ENCODE assay signal across 11 mouse cellular contexts in the genomic region with DNA sequence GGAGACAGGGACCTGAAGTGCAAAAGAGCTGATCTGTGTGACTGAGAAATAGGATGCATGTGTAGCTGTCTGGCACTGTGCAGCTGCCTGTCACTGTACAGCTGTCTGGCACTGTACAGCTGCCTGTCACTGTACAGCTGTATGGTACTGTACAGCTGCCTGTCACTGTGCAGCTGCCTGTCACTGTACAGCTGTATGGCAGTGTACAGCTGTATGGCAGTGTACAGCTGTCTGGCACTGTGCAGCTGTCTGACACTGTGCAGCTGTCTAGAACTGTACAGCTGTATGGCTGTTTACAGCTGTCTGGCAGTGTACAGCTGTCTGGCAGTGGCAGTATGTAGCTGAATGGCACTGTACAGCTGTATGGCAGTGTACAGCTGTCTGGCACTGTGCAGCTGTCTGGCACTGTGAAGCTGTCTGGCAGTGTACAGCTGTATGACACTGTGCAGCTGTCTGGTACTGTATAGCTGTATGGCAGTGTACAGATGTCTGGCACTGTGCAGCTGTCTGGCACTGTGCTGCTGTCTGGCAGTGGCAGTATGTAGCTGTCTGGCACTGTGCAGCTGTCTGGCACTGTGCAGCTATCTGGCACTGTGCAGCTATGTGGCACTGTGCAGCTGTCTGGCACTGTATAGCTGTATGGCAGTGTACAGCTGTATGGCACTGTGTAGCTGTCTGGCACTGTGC.
DNase-seq lines count a peak whose midpoint lies in the region; ATAC-seq lines count a peak whose summit lies in the region.
"Had no signal": no experiment of that assay in that cellular context is flagged by ENCODE, and none has a peak within 500 bp of the region (broad histone marks: within the 10 kb centered on the region; RNA-seq: fewer than 3 reads in every experiment).

No protein-coding gene starts in this region.

- H3K27me3 ChIP-seq in forebrain, embryonic 12.5 days: no peaks in the 10 kb centered on the region
- H3K27me3 ChIP-seq in forebrain, embryonic 11.5 days (ENCODE audit: control insufficient read depth, insufficient read depth, low read length): no peaks in the 10 kb centered on the region
- no peaks in the 10 kb centered on the region for H3K27me3 ChIP-seq in liver, embryonic 12.5 days (replicated peaks)
- no peaks in the 10 kb centered on the region for H3K27me3 ChIP-seq in embryonic facial prominence, embryonic 13.5 days
- H3K27me3 ChIP-seq in midbrain, embryonic 13.5 days: no peaks in the 10 kb centered on the region

- H3K4me1 ChIP-seq in forebrain, embryonic 12.5 days: no peaks in the 10 kb centered on the region
- H3K4me1 ChIP-seq in forebrain, embryonic 11.5 days (replicated peaks; ENCODE audit: control insufficient read depth, insufficient read depth, low read length): no peaks in the 10 kb centered on the region
- no peaks in the 10 kb centered on the region for H3K4me1 ChIP-seq in liver, embryonic 12.5 days
- no peaks in the 10 kb centered on the region for H3K4me1 ChIP-seq in embryonic facial prominence, embryonic 13.5 days
- no peaks in the 10 kb centered on the region for H3K4me1 ChIP-seq in midbrain, embryonic 13.5 days (replicated peaks)

- no peak overlapping the region for H3K4me3 ChIP-seq in forebrain, embryonic 12.5 days (replicated peaks)
- H3K4me3 ChIP-seq in forebrain, embryonic 11.5 days (ENCODE audit: low read depth, low read length): no peak overlapping the region
- H3K4me3 ChIP-seq in liver, embryonic 12.5 days: no peak overlapping the region
- no peak overlapping the region for H3K4me3 ChIP-seq in embryonic facial prominence, embryonic 13.5 days
- H3K4me3 ChIP-seq in midbrain, embryonic 13.5 days (replicated peaks): no peak overlapping the region
- H3K4me3 ChIP-seq: heart, embryonic 10.5 days had no signal

- H3K9me3 ChIP-seq in forebrain, embryonic 12.5 days: no peaks in the 10 kb centered on the region
- H3K9me3 ChIP-seq in forebrain, embryonic 11.5 days (ENCODE audit: control insufficient read depth, low read length): no peaks in the 10 kb centered on the region
- H3K9me3 ChIP-seq in liver, embryonic 12.5 days (replicated peaks): no peaks in the 10 kb centered on the region
- no peaks in the 10 kb centered on the region; the same call in 1 of the 2 replicates for H3K9me3 ChIP-seq in embryonic facial prominence, embryonic 13.5 days
- H3K9me3 ChIP-seq in midbrain, embryonic 13.5 days: no peaks in the 10 kb centered on the region
- H3K9me3 ChIP-seq: heart, embryonic 10.5 days had no signal

- H3K36me3 ChIP-seq in forebrain, embryonic 12.5 days (replicated peaks): no peaks in the 10 kb centered on the region
- H3K36me3 ChIP-seq in forebrain, embryonic 11.5 days (ENCODE audit: control insufficient read depth, insufficient read depth, low read length): no peaks in the 10 kb centered on the region
- H3K36me3 ChIP-seq in liver, embryonic 12.5 days: no peaks in the 10 kb centered on the region
- no peaks in the 10 kb centered on the region for H3K36me3 ChIP-seq in embryonic facial prominence, embryonic 13.5 days
- no peaks in the 10 kb centered on the region for H3K36me3 ChIP-seq in midbrain, embryonic 13.5 days
- H3K36me3 ChIP-seq: heart, embryonic 10.5 days had no signal

- peak; percentile 27; the same call in 1 of the 2 replicates for ATAC-seq in forebrain, embryonic 12.5 days (ENCODE audit: low FRiP score)
- ATAC-seq in forebrain, embryonic 11.5 days (replicated peaks; ENCODE audit: low FRiP score): no peak
- ATAC-seq in liver, embryonic 12.5 days: peak; percentile 49
- peak; percentile 49; the same call in 1 of the 2 replicates for ATAC-seq in embryonic facial prominence, embryonic 13.5 days (ENCODE audit: insufficient number of reproducible peaks, insufficient read depth, low FRiP score, low TSS enrichment, low read depth)
- ATAC-seq in midbrain, embryonic 13.5 days: peak; percentile 76
- ATAC-seq: intestine, embryonic 16.5 days had no signal

- no peak overlapping the region for H3K9ac ChIP-seq in forebrain, embryonic 12.5 days
- no peak overlapping the region for H3K9ac ChIP-seq in forebrain, embryonic 11.5 days (ENCODE audit: low read length)
- no peak overlapping the region for H3K9ac ChIP-seq in liver, embryonic 12.5 days
- no peak overlapping the region for H3K9ac ChIP-seq in embryonic facial prominence, embryonic 13.5 days
- no peak overlapping the region for H3K9ac ChIP-seq in midbrain, embryonic 13.5 days (replicated peaks)

- no peak overlapping the region for H3K4me2 ChIP-seq in forebrain, embryonic 12.5 days
- H3K4me2 ChIP-seq in forebrain, embryonic 11.5 days (ENCODE audit: low read depth, low read length, severe bottlenecking): no peak overlapping the region
- no peak overlapping the region for H3K4me2 ChIP-seq in liver, embryonic 12.5 days
- no peak overlapping the region for H3K4me2 ChIP-seq in embryonic facial prominence, embryonic 13.5 days
- no peak overlapping the region for H3K4me2 ChIP-seq in midbrain, embryonic 13.5 days (replicated peaks)

- no peak for DNase-seq in forebrain, embryonic 11.5 days (ENCODE audit: low spot score)
- DNase-seq in liver: no peak
- DNase-seq in cerebellum, postnatal 25 days: no peak
- DNase-seq in gastrocnemius, adult 8-10 months (ENCODE audit: low spot score in 2 of 2): no peak
- DNase-seq: adrenal gland, adult 2 months had no signal

- no peak overlapping the region for H3K27ac ChIP-seq in forebrain, embryonic 12.5 days
- H3K27ac ChIP-seq in forebrain, embryonic 11.5 days (ENCODE audit: low read depth, low read length): no peak overlapping the region
- no peak overlapping the region for H3K27ac ChIP-seq in liver, embryonic 12.5 days
- H3K27ac ChIP-seq in embryonic facial prominence, embryonic 13.5 days: no peak overlapping the region
- H3K27ac ChIP-seq in midbrain, embryonic 13.5 days: no peak overlapping the region
- H3K27ac ChIP-seq: heart, embryonic 10.5 days had no signal
